Mouse (Mus musculus) CH12.LX (cell line): ENCODE results near the gene D1Pas1.

Experiments
- CTCF ChIP-seq, 2 experiments: IDR thresholded peaks in 1 of 2; conservative IDR thresholded peaks in 1 of 2; 2 replicates each; pipeline ENCODE4 v1.5.1; 2011 to 2012; ENCODE audit warnings: low read depth in 2 of 2, low read length in 2 of 2, improper control_type of control experiment in 1 of 2, inconsistent platforms in 1 of 2, mild to moderate bottlenecking in 1 of 2, moderate library complexity in 1 of 2
- EP300 ChIP-seq: IDR thresholded peaks from 2 replicates; pipeline ENCODE4 v1.6.1; 2011; ENCODE audit warnings: low read length, improper control_type of control experiment
- GABPA ChIP-seq: IDR thresholded peaks from 2 replicates; pipeline ENCODE4 v1.6.1; 2012; ENCODE audit warnings: low read depth, low read length, improper control_type of control experiment, inconsistent platforms; ENCODE audit not compliant: insufficient replicate concordance
- MAFK ChIP-seq: IDR thresholded peaks from 2 replicates; pipeline ENCODE4 v1.6.1; 2011; ENCODE audit warnings: low read length, improper control_type of control experiment; ENCODE audit not compliant: insufficient replicate concordance
- PAX5 ChIP-seq: IDR thresholded peaks from 2 replicates; pipeline ENCODE4 v1.6.1; 2012; ENCODE audit warnings: low read length, inconsistent platforms, mixed read lengths
- POLR2A ChIP-seq: IDR thresholded peaks from 2 replicates; pipeline ENCODE4 v1.6.1; 2011; ENCODE audit warnings: low read depth, mild to moderate bottlenecking, improper control_type of control experiment, low read length
- RAD21 ChIP-seq: IDR thresholded peaks from 2 replicates; pipeline ENCODE4 v1.6.1; 2011; ENCODE audit warnings: low read depth, mild to moderate bottlenecking, low read length, improper control_type of control experiment, moderate library complexity
- SMC3 ChIP-seq: IDR thresholded peaks from 2 replicates; pipeline ENCODE4 v1.6.1; 2011; ENCODE audit warnings: low read depth, low read length, improper control_type of control experiment
- USF1 ChIP-seq: IDR thresholded peaks from 2 replicates; pipeline ENCODE4 v1.6.1; 2014; ENCODE audit warnings: low read depth, mild to moderate bottlenecking, inconsistent platforms, low read length, improper control_type of control experiment
- ZC3H11A ChIP-seq: IDR thresholded peaks from 2 replicates; pipeline ENCODE4 v1.6.1; 2012; ENCODE audit warnings: low read depth, mild to moderate bottlenecking, inconsistent platforms, low read length, improper control_type of control experiment
- ZMIZ1 ChIP-seq: IDR thresholded peaks from 2 replicates; pipeline ENCODE4 v1.6.1; 2012; ENCODE audit warnings: low read depth, mild to moderate bottlenecking, inconsistent platforms, low read length, improper control_type of control experiment

DNA sequence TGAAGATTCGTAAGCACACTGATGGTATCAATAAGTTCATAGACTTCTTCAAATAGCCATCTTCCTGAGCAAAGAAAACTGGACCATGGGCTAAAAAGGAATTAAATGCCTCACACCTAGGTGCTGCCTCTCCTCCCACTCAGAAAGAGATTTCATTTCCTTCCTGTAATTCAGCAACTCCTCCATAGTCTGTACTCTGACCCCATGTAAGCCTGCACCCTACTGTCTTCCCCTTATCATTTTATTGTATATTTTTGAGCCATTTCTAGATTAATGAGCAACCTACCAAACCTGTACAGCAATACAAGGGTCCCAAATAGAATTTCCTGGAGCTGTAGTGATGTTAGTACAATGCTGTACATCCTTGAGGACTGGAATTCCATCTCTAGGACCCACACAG is 37.1 kb downstream of the D1Pas1 start:
- no peak for TF ChIP-seq SMC3
- no peak for TF ChIP-seq POLR2A
- no peak for TF ChIP-seq ZMIZ1
- no peak for TF ChIP-seq CTCF (conservative IDR thresholded peaks at IDR 0.05 in 1 of 2, IDR thresholded peaks at IDR 0.05 in 1 of 2; ENCODE audit: low read depth in 2 of 2, low read length in 2 of 2)
- no peak for TF ChIP-seq EP300
- TF ChIP-seq ZC3H11A: no peak
- no peak for TF ChIP-seq USF1
- TF ChIP-seq GABPA: no peak
- TF ChIP-seq RAD21: no peak
- no peak for TF ChIP-seq PAX5
- no peak for TF ChIP-seq MAFK
